Mouse (Mus musculus) kidney, postnatal 14 days (tissue): ENCODE data around the gene Cd24a.

ENCODE experiments used
- DNase-seq: peaks from one replicate; pipeline ENCODE4 v3.0.0; 2022; ENCODE audit warnings: mixed read lengths

Cd24a gene

GRCm38 (mm10) chr10:43577997-43578331, at the start of gene Cd24a:
TSS of gene Cd24a (plus strand) at chr10:43578284.
- DNase-seq, result no peak

GRCm38 (mm10) chr10:43534382-43534781, 43.7 kb upstream of the Cd24a start:
- DNase-seq, result peak; percentile 63

GRCm38 (mm10) chr10:43537652-43538051, 40.4 kb upstream of the Cd24a start:
- DNase-seq, result peak; percentile 58

- peak; percentile 48 for DNase-seq
These were observed 39.3 kb upstream of the Cd24a start for GRCm38 (mm10) chr10:43538831-43539230.

- peak; percentile 18 for DNase-seq
These were observed 38.3 kb upstream of the Cd24a start for GRCm38 (mm10) chr10:43539746-43540310.

- peak; percentile 97 for DNase-seq
These were observed 37.5 kb upstream of the Cd24a start, which contains the start of gene 1700021F05Rik for GRCm38 (mm10) chr10:43540442-43541152. TSS of gene 1700021F05Rik (minus strand) at chr10:43540994.

- no peak for DNase-seq
These were observed 36.9 kb upstream of the Cd24a start for GRCm38 (mm10) chr10:43541153-43541544.

- DNase-seq, result no peak
These were observed 28.7 kb upstream of the Cd24a start for GRCm38 (mm10) chr10:43549411-43549810.

GRCm38 (mm10) chr10:43550923-43551322, 27.2 kb upstream of the Cd24a start:
- no peak for DNase-seq

GRCm38 (mm10) chr10:43551388-43551787, 26.7 kb upstream of the Cd24a start:
- DNase-seq, result no peak

GRCm38 (mm10) chr10:43557630-43558165, 20.4 kb upstream of the Cd24a start:
- no peak for DNase-seq

- DNase-seq, result no peak
These were observed 18.8 kb upstream of the Cd24a start for GRCm38 (mm10) chr10:43559313-43559712.

GRCm38 (mm10) chr10:43560765-43561164, 17.3 kb upstream of the Cd24a start:
- DNase-seq, result no peak

- no peak for DNase-seq
These were observed 16.8 kb upstream of the Cd24a start for GRCm38 (mm10) chr10:43561311-43561710.

- no peak for DNase-seq
These were observed 3.7 kb upstream of the Cd24a start for GRCm38 (mm10) chr10:43574352-43574751.

GRCm38 (mm10) chr10:43574956-43575355, 3.1 kb upstream of the Cd24a start:
- peak; percentile 88 for DNase-seq

GRCm38 (mm10) chr10:43577299-43577996, 636 bp upstream of the Cd24a start:
- peak; percentile 59 for DNase-seq

- DNase-seq, result peak; percentile 77
These were observed 276 bp downstream of the Cd24a start for GRCm38 (mm10) chr10:43578366-43578753.

GRCm38 (mm10) chr10:43578754-43579380, 783 bp downstream of the Cd24a start:
- DNase-seq, result peak; percentile 93

- DNase-seq, result peak; percentile 64
These were observed 1.5 kb downstream of the Cd24a start for GRCm38 (mm10) chr10:43579381-43580261.

- DNase-seq, result peak; percentile 64
These were observed 2.6 kb downstream of the Cd24a start for GRCm38 (mm10) chr10:43580649-43581078.

- DNase-seq, result no peak
These were observed 3.2 kb downstream of the Cd24a start for GRCm38 (mm10) chr10:43581260-43581659.
